Mouse (Mus musculus) layer of hippocampus, adult 2 months (tissue): ENCODE measurements around the gene Epo. TPM values are rescaled to one million over a fixed set of nuclear protein-coding genes. Genes with fewer than 3 reads are reported as not detected.

Source experiments
- DNase-seq, 2 experiments: peaks; one replicate each; pipeline ENCODE4 v3.0.0; 2022; ENCODE audit warnings: low spot score in 2 of 2
- H3K27ac ChIP-seq: fragments of 200-600 bp; 2 replicates; pipeline ENCODE4 v1.8.1; 2022
- H3K4me3 ChIP-seq: fragments of 200-600 bp; 2 replicates; pipeline ENCODE4 v1.8.1; 2022; ENCODE audit warnings: mild to moderate bottlenecking
- CTCF ChIP-seq: fragments of 200-600 bp; conservative IDR thresholded peaks from 2 replicates; pipeline ENCODE4 v1.8.1; 2022; ENCODE audit warnings: antibody characterized with exemption, mild to moderate bottlenecking, moderate library complexity
- total RNA-seq, 2 experiments: library from RNA; stranded (reverse); gene quantifications; 2 replicates each; pipeline ENCODE4 v1.2.3; 2021

Epo gene
- total RNA-seq, 2 experiments from 2014 or later = not detected

DNA sequence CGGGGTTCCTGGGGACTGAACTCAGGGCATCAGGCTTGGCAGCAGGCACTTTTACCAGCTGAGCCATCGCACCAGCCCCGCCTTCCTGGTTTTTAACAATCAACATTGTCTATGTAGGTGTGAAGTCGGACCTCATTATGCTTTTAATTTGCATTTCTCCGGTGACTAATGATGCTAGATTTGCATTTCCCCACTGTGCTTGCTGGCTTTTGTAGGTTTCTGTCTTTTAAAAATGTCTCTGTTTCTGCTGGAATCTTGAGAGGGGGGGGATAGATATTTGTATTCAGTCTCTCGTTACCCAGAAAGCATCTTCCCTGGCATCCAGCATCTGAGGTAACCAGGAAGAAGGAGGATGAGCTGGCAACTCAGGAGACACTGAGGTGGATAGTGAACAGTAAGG is 28.5 kb upstream of the Epo start:
- no peak for TF ChIP-seq CTCF
- Histone ChIP-seq H3K4me3 (no peak overlapping the region), H3K27ac (peak overlapping the region; percentile 18; the same call in 1 of the 2 replicates)
- DNase-seq = no peak

DNA sequence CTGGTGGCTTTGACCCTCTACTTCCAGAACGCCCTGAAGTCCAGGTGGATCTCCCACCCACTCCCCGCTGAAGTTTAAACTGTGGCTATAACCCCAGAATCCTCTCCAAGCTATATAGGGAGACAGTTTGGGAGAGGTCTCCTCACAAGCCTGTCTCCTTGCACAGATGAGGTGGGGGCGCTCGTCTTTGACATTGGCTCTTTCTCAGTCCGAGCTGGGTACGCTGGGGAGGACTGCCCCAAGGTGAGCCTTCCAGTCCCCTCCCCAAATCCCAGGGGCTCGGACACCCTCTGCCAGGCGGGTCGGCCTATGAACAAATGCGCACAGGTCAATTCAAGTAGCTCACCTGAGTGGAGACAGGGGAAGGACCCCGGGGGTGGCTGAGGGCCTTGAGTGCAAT is 20.9 kb upstream of the Epo start:
- peak overlapping the region; percentile 91 for H3K27ac ChIP-seq
- DNase-seq = no peak
- TF ChIP-seq CTCF = no peak
- H3K4me3 ChIP-seq = peak overlapping the region; percentile 84

DNA sequence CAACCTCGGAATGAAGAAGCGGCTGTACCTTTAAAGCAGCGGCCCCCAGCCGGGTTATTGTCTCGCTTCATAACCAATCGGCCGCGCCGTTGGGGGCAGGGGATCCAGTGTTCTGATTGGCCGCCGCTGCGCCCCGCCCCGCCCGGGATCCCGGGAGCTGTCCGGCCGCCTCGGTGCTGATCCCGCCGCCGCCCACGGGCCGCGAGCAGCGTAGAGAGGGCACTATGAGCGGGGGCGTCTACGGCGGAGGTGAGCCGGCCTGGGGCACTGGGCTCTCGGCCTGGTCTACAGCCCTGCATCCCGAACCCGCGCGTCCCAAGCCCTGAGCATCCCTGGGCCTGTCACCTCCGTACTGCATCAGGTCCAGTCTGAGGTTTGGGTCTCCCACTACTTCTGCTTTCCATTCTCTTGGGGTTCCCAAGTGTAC is 20.4 kb upstream of the Epo start, which contains the start of gene Actl6b:
Gene Actl6b (plus strand): TSS at position 107 of the 427 bp plus-strand sequence.
- DNase-seq = peak; percentile 92 to 93
- Histone ChIP-seq H3K4me3 (peak within 1 kb of the TSS; percentile 84), H3K27ac (peak within 1 kb of the TSS; percentile 91)
- TF ChIP-seq CTCF = no peak

DNA sequence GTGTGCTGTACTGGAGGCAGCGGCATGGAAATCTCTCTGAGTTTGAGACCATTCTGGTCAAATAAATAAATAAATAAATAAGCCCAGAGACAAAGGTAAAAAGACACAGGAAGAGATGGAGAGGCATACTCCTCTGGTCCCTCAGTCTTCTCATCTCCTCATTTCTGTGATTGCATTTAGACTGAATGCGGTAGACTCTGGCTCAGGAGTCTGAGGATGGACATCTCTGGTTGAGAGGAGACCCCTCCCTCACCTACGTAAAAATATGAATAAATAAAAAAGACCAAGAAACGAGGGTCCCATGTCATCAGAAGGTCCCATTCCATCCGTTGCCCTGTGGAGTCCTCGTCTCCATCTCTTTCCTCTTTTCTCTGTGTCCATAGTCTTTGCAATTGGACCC is 20.0 kb upstream of the Epo start:
- H3K27ac ChIP-seq = peak overlapping the region; percentile 91
- no peak for DNase-seq
- H3K4me3 ChIP-seq = peak overlapping the region; percentile 84
- TF ChIP-seq CTCF = no peak

DNA sequence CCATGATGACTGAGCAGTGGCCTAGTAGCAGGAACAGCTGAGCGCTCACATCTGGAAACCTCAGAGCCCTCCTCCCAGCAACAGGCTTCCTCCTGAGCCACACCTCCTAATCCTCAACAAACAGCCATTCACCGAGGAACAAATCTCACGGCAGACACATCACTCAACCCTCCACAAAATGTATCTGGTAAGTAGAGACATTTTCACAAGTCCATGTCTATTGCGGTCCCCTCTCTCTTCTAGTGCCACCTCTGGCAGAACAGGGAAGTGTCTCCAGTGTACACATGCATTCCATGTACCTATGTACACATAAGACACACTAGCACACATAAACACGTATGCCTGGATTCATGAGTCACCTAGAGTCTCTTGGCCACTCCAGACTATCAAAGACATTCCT is 18.1 kb upstream of the Epo start:
- TF ChIP-seq CTCF = peak; percentile 73
- no peak overlapping the region for H3K4me3 ChIP-seq
- no peak for DNase-seq

DNA sequence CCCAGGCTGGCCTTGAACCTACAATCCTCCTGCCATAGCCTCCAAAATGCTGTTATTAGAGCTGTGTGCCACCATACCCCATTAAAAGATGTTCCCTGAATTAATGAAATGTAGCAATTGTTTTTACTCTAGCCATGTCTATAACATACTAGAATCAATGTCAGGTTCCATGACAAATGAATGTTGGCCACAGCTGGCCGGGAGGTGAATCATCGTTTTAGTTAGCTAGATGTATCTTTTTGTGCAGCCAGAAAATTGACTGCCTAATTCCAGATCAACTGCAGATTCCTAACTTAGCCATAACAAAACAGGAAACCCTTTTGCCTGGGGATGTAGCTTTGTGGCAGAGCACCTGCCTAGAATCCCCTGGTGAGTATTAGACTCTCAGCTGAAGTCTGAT is 16.8 kb upstream of the Epo start:
- Histone ChIP-seq H3K27ac (no peak overlapping the region), H3K4me3 (no peak overlapping the region)
- DNase-seq = no peak
- TF ChIP-seq CTCF = no peak

More for the DNA sequence above, 18.1 kb upstream of the Epo start:
- no peak overlapping the region for H3K27ac ChIP-seq

DNA sequence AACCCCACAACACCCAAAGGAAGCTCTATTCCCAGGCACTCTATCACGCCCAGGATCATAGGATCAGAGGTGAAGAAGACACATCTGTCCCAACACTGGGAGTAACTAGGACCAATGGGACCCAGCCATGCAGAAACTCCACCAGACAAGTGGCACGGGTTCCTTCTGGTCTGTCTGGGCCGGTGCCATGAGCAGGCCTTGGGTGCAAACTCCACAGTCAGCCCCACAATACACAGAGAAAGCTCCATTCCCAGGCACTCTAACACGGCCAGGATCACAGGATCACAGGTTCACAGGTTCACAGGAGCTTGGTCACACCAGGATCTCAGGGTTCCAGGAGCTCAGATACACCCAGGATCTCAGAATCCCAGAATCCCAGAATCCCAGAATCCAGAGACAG is 12.6 kb upstream of the Epo start:
- TF ChIP-seq CTCF = no peak
- H3K27ac ChIP-seq = no peak overlapping the region
- no peak for DNase-seq

DNA sequence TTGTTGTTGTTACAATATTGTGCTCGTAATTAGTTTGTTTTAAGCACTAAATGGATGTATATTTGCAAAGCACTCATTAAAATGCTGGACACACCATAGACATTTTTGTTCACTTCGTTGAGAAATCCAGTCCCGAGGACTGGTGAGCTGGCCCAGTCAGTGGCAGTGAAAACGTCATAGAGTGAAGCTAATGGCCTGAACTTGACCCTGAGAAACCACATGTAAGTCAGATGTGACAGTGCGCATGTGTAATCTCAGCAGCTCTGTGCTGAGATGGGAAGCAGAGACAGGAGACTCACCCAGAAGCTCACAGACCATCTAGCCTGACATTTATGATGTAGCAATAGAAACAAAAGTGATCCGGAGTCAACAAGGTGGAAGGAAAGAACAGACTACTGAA is 11.9 kb upstream of the Epo start:
- Histone ChIP-seq H3K27ac (no peak overlapping the region), H3K4me3 (no peak overlapping the region)
- DNase-seq = no peak
- TF ChIP-seq CTCF = no peak

More for the DNA sequence above, 12.6 kb upstream of the Epo start:
- H3K4me3 ChIP-seq = no peak overlapping the region

DNA sequence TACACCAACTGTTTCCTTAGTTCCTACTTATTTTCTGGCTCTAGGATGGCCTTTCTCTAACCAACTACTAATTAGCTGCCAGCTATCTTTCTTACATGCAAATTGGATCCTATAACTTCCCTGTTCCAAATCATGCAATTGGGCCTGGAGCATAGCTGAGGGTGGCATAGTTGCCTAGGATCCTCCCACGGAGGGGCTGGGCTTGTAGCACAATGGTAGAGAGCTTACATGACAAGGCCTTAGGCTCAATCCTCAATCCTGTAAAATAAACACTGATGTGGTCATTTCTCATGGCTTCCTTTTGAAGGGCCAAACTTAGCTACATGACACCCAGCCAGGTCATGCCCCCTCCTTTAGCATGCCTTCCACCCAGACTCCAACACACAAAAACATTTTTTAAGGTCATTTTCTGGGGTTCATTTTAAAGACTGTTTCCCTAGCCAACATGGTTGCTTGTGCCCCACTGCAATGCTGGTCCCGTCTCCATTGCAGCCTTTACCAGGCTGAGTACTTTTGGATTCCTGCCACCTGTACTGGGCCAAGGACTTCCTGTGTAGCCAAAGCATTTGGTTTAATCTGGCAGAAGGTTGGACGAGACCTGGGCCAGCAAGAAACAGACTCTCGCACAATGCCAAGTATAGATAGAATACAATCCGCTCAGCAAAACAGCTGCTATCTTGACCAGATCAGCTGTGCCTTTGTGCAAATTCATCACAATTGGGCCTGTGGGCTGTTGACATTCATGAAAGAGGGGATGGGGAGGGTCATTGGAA is 8.9 kb upstream of the Epo start:
- no peak overlapping the region for H3K4me3 ChIP-seq
- TF ChIP-seq CTCF = no peak
- DNase-seq = no peak
- no peak overlapping the region for H3K27ac ChIP-seq

DNA sequence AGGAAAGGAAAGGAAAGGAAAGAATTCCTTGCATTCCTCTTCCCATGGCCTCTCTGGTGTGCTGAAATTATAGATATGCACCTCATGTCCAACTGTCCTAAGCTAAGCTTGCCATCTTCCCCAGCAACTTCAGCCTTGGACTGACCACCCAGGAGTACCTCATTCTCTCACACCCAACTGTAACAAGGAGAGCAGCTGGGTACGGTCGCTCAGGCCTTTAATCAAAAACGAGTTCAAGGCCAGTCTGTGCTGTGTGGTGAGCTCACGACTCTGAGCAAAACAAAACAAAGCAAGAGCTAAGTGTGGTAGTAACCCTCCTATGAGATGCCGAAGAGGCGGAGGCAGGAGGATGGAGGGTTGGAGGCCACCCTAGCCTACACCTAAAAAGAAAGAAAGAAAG is 7.9 kb upstream of the Epo start:
- H3K4me3 ChIP-seq = no peak overlapping the region
- no peak for TF ChIP-seq CTCF
- no peak overlapping the region for H3K27ac ChIP-seq
- DNase-seq = no peak

DNA sequence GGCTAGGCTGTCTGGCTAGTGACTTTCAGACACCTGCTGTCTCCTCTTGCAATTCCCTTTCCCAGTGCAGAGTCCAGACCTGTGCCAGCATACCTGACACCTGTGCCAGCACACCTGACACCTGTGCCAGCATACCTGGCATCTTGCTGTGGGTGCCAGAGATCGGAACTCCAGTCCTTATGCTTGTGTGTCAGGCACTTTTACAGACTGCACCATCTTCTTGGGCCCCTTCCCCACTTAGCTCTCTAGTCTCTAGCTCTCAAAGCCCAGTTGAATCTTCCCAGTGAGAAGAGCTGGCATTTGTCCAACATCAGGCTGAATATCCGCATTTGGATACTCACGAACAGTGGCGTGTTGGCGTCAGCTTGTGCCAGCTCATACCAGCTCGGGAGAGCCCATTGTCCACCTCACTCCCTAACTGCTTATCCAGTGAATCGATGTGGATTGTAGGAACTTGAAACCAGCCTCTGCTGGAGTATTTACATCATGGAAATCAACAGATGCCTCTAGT is 6.3 kb upstream of the Epo start:
- Histone ChIP-seq H3K27ac (no peak overlapping the region; the same call in 1 of the 2 replicates), H3K4me3 (no peak overlapping the region)
- no peak for DNase-seq
- no peak for TF ChIP-seq CTCF

DNA sequence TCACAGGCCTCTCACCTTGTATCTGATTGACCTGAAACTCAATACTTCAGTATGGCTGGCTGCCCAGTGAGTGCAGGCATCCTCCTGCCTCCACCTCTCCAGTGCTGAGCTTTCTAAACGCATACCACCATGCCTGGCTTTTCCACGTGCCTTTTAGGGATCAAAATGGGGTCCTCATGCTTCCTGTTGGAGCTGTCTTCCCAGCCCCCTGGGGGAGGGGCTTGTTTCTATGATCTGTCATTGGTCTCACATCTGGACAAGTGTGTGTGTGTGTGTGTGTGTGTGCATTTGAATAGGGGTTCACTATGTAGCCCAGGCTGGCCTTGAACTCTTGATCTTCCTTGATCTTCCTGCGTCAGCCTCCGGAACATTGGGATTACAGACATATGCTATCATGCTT is 4.4 kb upstream of the Epo start:
- DNase-seq = no peak
- H3K4me3 ChIP-seq = no peak overlapping the region
- no peak for TF ChIP-seq CTCF
- H3K27ac ChIP-seq = no peak overlapping the region

DNA sequence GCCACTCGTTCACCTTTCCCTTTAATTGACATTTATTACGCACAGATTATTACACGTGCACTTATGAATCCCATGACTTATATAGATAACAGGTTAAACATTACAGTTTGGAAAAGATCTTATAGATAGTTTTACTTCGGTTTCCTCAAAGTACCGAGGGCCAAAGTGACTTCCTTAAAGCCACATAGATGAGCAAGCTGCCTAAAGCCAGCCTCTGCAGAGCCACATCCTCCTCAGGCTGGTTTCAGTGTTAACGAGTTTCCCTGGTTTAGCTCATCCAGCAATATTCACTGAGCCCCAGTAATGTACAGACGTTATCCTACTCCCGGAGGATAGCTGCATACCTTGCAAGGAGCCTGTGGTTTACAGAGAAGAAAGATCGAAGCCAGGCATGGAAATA is 2.3 kb upstream of the Epo start:
- no peak for DNase-seq
- TF ChIP-seq CTCF = no peak
- no peak overlapping the region for H3K4me3 ChIP-seq
- no peak overlapping the region for H3K27ac ChIP-seq

DNA sequence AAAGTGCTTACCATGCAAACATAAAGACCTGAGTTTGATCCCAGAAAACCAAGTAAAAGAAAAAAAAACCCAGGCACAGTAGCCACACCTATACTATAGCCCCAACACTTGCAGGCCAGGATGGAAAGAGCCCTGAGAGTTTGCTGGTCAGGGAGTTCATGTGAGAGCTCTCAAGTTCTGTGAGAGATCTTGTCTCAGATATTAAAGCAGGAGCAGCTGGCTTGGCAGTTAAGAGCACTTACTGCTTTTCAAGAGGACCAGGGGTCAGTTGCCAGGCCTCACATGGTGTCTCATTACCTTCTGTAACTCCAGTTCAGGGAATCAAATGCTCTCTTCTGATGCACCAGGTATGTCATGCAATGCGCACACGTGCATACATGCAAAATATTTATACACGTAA is 1.7 kb upstream of the Epo start:
- no peak for TF ChIP-seq CTCF
- H3K4me3 ChIP-seq = no peak overlapping the region

More for the DNA sequence above, 1.7 kb upstream of the Epo start:
- H3K27ac ChIP-seq = no peak overlapping the region
- DNase-seq = no peak
